Mouse (Mus musculus): Measurements from ENCODE around the gene Cdkn2aipnl. TPM values are rescaled to one million over a fixed set of nuclear protein-coding genes. Genes with fewer than 3 reads are reported as not detected.

Gene Cdkn2aipnl
- polyA plus RNA-seq, 1 experiment = 52.7 TPM

DNA sequence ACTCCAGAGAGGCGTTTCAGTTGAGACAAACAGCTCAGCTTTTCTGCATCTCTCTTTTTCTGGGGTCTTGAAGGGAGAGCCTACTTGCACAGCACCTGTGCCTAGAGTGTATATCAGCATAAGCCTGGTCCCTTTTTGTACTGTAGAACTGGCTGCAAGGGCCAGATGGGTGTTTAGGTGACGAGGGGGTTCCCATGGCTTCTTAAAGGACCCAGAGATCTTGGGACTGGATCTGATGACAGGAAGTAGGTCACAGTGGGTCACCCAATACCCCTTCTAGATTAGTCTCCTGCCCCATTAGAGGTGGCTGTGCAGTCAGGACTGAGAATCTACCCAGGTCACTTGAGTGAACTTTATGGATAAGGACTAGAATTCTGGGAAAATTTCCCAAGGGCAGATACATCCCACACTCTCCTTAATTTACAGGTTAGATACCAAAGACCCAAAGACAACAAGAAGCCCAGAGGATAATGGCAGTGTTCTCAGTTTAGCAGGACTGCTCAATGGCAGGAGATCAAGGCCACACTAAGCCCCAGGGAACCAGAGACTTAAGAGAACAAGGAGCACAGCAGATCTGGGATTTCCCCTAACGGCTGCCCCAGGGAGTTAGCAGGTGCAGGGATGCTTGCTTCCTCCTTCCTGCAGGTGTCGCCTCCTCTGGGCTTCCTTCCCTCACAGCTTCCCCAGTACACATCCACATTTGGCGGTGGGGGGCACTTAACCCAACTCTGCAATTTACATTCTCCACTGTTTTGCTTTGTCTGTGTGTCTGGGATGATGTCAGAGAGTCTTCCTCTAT lies 31.6 kb upstream of the Cdkn2aipnl start:
- Histone ChIP-seq H3K79me2 (ENCODE audit: control insufficient read depth, insufficient read depth) (no peaks in the 10 kb centered on the region), H3ac (ENCODE audit: control insufficient read depth, insufficient read length, low read depth) (no peak overlapping the region), H3K27me3 (ENCODE audit: control insufficient read depth, insufficient read depth, insufficient read length) (no peaks in the 10 kb centered on the region), H3K79me3 (ENCODE audit: low read depth) (no peaks in the 10 kb centered on the region), H3K4me3 (ENCODE audit: insufficient read depth, poor library complexity, severe bottlenecking) (no peak overlapping the region), H3K36me3 (ENCODE audit: control insufficient read depth, insufficient read depth) (no peaks in the 10 kb centered on the region)
- TF ChIP-seq CEBPB (IDR thresholded peaks at IDR 0.05; ENCODE audit: low read depth) (no peak), MAX (IDR thresholded peaks at IDR 0.05) (no peak), FOSL1 (IDR thresholded peaks at IDR 0.05; ENCODE audit: insufficient read depth, low read length, poor library complexity, severe bottlenecking) (no peak), USF1 (IDR thresholded peaks at IDR 0.05; ENCODE audit: low read depth) (no peak), CTCF (IDR thresholded peaks at IDR 0.05; ENCODE audit: control insufficient read depth, insufficient read depth, insufficient read length) (no peak), MYOG (IDR thresholded peaks at IDR 0.05; ENCODE audit: control insufficient read depth, extremely low read depth, insufficient read length) (no peak), MYOD1 (IDR thresholded peaks at IDR 0.05; ENCODE audit: control insufficient read depth, insufficient read length, low read depth) (no peak)

DNA sequence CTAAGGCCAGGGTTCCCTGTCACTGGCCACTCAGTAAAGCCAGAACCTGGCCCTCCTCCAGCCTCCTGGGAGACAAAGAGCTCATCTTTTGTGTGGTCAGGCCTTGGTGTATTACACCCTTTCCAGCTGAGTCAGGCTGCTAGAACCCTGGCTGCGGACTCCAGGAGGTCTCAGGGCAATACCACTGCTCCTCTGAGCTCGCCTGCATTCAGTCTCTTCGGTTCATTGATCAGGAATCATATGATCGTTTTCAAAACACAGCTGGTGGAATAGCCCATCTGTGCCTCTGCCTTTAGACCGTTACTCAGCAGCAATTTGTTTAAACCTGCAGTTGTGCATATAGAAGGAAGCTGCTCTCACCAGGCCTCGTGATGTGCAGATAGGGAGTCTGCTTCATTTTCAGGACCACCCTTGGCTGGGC lies 30.1 kb upstream of the Cdkn2aipnl start:
- no peaks in the 10 kb centered on the region for H3K36me3 ChIP-seq (ENCODE audit: control insufficient read depth, insufficient read depth)
- no peaks in the 10 kb centered on the region for H3K79me2 ChIP-seq (ENCODE audit: control insufficient read depth, insufficient read depth)
- no peak for TF ChIP-seq FOSL1 (IDR thresholded peaks at IDR 0.05; ENCODE audit: insufficient read depth, low read length, poor library complexity, severe bottlenecking)
- no peak for TF ChIP-seq USF1 (IDR thresholded peaks at IDR 0.05; ENCODE audit: low read depth)
- no peak for TF ChIP-seq MYOG (IDR thresholded peaks at IDR 0.05; ENCODE audit: control insufficient read depth, extremely low read depth, insufficient read length)
- TF ChIP-seq MYOD1 (IDR thresholded peaks at IDR 0.05; ENCODE audit: control insufficient read depth, insufficient read length, low read depth) = no peak
- no peak for TF ChIP-seq CEBPB (IDR thresholded peaks at IDR 0.05; ENCODE audit: low read depth)
- TF ChIP-seq MAX (IDR thresholded peaks at IDR 0.05) = no peak
- no peak for TF ChIP-seq CTCF (IDR thresholded peaks at IDR 0.05; ENCODE audit: control insufficient read depth, insufficient read depth, insufficient read length)
- no peak overlapping the region for H3ac ChIP-seq (ENCODE audit: control insufficient read depth, insufficient read length, low read depth)
- H3K4me3 ChIP-seq (ENCODE audit: insufficient read depth, poor library complexity, severe bottlenecking) = no peak overlapping the region
- H3K79me3 ChIP-seq (ENCODE audit: low read depth) = no peaks in the 10 kb centered on the region
- H3K27me3 ChIP-seq (ENCODE audit: control insufficient read depth, insufficient read depth, insufficient read length) = no peaks in the 10 kb centered on the region

DNA sequence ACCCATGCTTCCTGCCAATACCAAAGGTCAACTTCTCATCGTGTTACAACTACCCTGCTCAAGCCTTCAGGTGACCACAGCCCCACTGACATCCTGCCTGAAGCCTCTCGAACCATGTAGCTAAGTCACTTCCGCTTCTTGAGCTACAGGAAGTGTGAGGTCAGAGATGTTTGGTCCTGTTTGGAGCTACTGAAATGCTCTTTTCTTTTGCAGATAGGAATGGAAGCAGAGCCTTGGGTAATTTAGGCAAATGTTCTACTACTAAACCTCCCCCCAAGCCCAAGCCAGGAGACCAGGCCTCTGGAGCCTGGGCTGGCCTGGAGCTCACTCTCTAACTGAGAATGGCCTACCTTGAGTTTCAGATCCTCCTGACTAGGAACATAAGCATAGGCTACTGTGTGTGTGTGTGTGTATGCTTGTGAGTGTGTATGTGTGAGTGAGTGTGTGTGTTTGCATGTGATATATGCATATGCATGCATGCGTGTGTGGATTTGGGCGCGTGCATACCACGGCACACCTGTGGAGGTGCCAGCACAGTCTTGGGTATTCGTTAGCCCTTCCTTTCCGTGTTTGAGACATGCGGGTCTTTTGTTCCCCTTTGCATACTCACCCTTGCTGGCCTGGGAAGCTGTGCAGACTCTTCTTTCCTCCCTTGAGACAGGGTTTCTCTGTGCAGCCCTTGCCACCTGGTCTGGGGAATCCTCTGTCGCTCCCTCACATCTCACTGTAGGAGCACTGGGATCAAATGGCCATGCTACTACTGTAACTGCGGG lies 28.5 kb upstream of the Cdkn2aipnl start:
- Histone ChIP-seq H3K79me2 (ENCODE audit: control insufficient read depth, insufficient read depth) (no peaks in the 10 kb centered on the region), H3K79me3 (ENCODE audit: low read depth) (no peaks in the 10 kb centered on the region), H3ac (ENCODE audit: control insufficient read depth, insufficient read length, low read depth) (no peak overlapping the region), H3K27me3 (ENCODE audit: control insufficient read depth, insufficient read depth, insufficient read length) (no peaks in the 10 kb centered on the region), H3K4me3 (ENCODE audit: insufficient read depth, poor library complexity, severe bottlenecking) (no peak overlapping the region), H3K36me3 (ENCODE audit: control insufficient read depth, insufficient read depth) (no peaks in the 10 kb centered on the region)
- no peak for TF ChIP-seq MYOG (IDR thresholded peaks at IDR 0.05; ENCODE audit: control insufficient read depth, extremely low read depth, insufficient read length)
- TF ChIP-seq MAX (IDR thresholded peaks at IDR 0.05) = no peak
- TF ChIP-seq CTCF (IDR thresholded peaks at IDR 0.05; ENCODE audit: control insufficient read depth, insufficient read depth, insufficient read length) = no peak
- no peak for TF ChIP-seq MYOD1 (IDR thresholded peaks at IDR 0.05; ENCODE audit: control insufficient read depth, insufficient read length, low read depth)
- TF ChIP-seq FOSL1 (IDR thresholded peaks at IDR 0.05; ENCODE audit: insufficient read depth, low read length, poor library complexity, severe bottlenecking) = no peak
- no peak for TF ChIP-seq USF1 (IDR thresholded peaks at IDR 0.05; ENCODE audit: low read depth)
- TF ChIP-seq CEBPB (IDR thresholded peaks at IDR 0.05; ENCODE audit: low read depth) = no peak

DNA sequence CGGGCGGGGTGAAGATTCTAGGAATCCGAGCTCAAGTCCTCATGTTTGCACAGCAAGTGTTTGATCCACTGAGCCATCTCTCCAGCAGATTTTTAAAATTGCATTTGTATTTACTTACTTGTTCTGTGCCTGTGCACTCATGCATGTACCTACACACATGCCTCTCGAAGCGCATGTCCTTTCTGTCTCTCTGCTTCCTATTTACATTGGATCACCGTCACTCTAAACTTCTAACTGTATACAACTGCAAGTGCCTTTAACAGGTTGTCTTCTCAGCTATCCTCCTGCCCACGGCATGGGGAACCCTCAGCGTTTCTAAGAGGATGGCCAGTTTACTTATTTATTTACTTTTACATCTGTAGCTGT lies 27.9 kb upstream of the Cdkn2aipnl start:
- H3K27me3 ChIP-seq (ENCODE audit: control insufficient read depth, insufficient read depth, insufficient read length) = no peaks in the 10 kb centered on the region
- no peak overlapping the region for H3ac ChIP-seq (ENCODE audit: control insufficient read depth, insufficient read length, low read depth)
- no peaks in the 10 kb centered on the region for H3K79me3 ChIP-seq (ENCODE audit: low read depth)
- H3K79me2 ChIP-seq (ENCODE audit: control insufficient read depth, insufficient read depth) = no peaks in the 10 kb centered on the region
- H3K4me3 ChIP-seq (ENCODE audit: insufficient read depth, poor library complexity, severe bottlenecking) = no peak overlapping the region
- TF ChIP-seq CEBPB (IDR thresholded peaks at IDR 0.05; ENCODE audit: low read depth) (no peak), FOSL1 (IDR thresholded peaks at IDR 0.05; ENCODE audit: insufficient read depth, low read length, poor library complexity, severe bottlenecking) (no peak), CTCF (IDR thresholded peaks at IDR 0.05; ENCODE audit: control insufficient read depth, insufficient read depth, insufficient read length) (no peak), USF1 (IDR thresholded peaks at IDR 0.05; ENCODE audit: low read depth) (no peak), MYOD1 (IDR thresholded peaks at IDR 0.05; ENCODE audit: control insufficient read depth, insufficient read length, low read depth) (no peak), MYOG (IDR thresholded peaks at IDR 0.05; ENCODE audit: control insufficient read depth, extremely low read depth, insufficient read length) (no peak), MAX (IDR thresholded peaks at IDR 0.05) (no peak)
- H3K36me3 ChIP-seq (ENCODE audit: control insufficient read depth, insufficient read depth) = no peaks in the 10 kb centered on the region

DNA sequence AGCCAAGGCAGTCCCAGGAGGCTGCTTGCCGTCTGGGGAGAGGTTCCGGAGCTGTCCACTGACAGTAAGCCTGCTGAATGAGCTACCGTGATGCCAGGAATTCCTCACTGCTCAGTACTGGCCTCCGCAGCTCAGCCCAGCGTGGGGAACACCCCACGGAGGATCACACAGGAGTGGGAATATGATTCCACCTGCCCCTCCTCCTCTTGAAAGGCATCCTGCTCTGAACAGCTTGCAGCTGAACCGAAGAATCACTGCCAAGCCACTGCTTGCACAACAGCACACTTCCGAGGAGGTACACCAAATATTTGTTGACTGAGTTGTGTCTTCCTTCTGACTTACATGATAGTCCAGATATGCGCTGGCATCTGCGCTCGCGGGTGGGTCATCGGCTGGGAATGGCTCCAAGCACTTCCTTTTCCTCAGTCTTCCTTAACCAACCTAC lies 26.9 kb upstream of the Cdkn2aipnl start:
- Histone ChIP-seq H3K4me3 (ENCODE audit: insufficient read depth, poor library complexity, severe bottlenecking) (no peak overlapping the region), H3K27me3 (ENCODE audit: control insufficient read depth, insufficient read depth, insufficient read length) (no peaks in the 10 kb centered on the region), H3K79me3 (ENCODE audit: low read depth) (no peaks in the 10 kb centered on the region), H3K79me2 (ENCODE audit: control insufficient read depth, insufficient read depth) (no peaks in the 10 kb centered on the region), H3K36me3 (ENCODE audit: control insufficient read depth, insufficient read depth) (no peaks in the 10 kb centered on the region), H3ac (ENCODE audit: control insufficient read depth, insufficient read length, low read depth) (peak overlapping the region; percentile 19)
- no peak for TF ChIP-seq CTCF (IDR thresholded peaks at IDR 0.05; ENCODE audit: control insufficient read depth, insufficient read depth, insufficient read length)
- peak; percentile 99 for TF ChIP-seq CEBPB (IDR thresholded peaks at IDR 0.05; ENCODE audit: low read depth)
- TF ChIP-seq MYOD1 (IDR thresholded peaks at IDR 0.05; ENCODE audit: control insufficient read depth, insufficient read length, low read depth) = peak; percentile 72
- TF ChIP-seq FOSL1 (IDR thresholded peaks at IDR 0.05; ENCODE audit: insufficient read depth, low read length, poor library complexity, severe bottlenecking) = peak; percentile 21
- no peak for TF ChIP-seq MAX (IDR thresholded peaks at IDR 0.05)

Data from C2C12 (cell line).